Mouse (Mus musculus): ENCODE results near the gene Cd2bp2. TPM values are rescaled to one million over a fixed set of nuclear protein-coding genes. Genes with fewer than 3 reads are reported as not detected.

Cd2bp2 gene
- polyA plus RNA-seq (2012; rRNA removed) = 22.5 and 27.3 TPM in 2 replicates

DNA sequence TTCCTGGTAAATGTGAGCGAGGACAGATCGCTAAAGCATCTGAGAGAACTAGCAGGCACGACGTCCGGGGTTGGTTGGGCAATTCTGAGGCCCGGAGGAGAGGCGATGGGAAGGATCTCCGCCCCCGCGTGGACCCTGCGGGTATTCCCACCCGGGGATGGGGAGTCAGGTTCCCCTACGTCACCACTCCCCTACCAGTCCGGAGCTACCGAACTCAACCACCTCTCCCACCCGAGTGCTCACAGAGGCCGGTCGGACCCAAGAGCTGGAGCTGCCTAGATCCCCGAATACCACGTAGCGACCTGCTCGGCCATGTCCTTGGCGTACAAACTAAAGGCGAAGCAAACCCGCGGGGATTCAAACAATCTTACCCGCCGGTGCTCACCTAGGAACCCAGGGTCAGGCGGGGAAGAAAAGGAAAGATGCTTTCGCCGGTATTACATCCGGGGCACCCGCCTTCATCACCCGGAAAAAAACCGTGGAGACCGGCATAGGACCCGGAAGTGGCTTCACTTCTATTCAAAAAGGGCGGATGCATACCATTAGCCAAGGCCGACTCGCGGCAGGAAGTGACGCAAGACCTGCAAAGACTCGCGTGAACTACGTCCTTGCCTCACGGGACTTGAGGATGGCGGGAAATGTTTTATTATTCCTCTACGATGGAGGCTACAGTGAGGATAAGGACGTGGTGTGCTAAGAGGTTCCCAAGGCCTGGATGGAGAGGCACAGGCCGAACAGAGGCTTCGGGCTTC is at the start of gene Cd2bp2:
Gene Cd2bp2 (minus strand): TSS at position 507 of the 752 bp plus-strand sequence.

DNA sequence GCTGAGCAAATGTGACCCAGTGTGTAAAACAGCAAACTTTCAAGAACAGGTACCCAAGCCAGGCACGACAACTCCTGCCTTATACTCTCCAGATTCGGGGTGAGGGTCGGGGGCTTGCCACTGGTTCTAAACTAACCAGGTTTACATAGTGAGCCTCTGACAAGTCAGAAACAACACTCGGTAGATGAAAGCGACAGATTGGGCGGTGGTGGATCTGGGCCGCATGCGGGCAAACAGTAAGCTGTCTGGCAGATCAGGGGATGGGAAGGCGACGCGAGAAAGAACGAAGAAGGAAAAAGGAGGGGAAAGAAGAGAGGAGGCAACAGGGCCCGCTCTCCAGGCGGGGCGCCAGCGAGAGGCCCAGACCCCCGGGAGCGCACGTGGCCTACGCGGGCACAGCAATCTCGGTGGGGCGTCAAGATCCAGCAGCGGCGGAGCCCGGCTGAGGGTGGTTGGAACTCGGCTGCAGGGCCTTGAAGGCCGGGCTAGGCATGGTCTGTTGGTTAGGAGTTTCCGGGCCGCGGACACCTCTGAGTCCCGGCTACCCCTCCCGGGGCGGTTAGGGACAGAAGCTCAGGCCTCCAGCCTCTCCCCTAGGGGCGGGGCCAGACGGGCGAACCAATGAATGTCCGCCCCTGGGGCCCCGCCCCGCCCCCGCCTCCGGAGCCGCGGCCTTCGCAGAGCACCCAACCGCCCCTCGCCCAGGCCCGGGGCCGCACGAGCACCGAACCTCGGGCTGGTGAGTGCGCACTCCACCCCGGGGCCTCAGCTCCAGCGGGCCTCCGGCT is 48.2 kb upstream of the Cd2bp2 start, which contains the start of gene Zfp771:
Gene Zfp771 (plus strand): TSS at position 405 of the 788 bp plus-strand sequence.

DNA sequence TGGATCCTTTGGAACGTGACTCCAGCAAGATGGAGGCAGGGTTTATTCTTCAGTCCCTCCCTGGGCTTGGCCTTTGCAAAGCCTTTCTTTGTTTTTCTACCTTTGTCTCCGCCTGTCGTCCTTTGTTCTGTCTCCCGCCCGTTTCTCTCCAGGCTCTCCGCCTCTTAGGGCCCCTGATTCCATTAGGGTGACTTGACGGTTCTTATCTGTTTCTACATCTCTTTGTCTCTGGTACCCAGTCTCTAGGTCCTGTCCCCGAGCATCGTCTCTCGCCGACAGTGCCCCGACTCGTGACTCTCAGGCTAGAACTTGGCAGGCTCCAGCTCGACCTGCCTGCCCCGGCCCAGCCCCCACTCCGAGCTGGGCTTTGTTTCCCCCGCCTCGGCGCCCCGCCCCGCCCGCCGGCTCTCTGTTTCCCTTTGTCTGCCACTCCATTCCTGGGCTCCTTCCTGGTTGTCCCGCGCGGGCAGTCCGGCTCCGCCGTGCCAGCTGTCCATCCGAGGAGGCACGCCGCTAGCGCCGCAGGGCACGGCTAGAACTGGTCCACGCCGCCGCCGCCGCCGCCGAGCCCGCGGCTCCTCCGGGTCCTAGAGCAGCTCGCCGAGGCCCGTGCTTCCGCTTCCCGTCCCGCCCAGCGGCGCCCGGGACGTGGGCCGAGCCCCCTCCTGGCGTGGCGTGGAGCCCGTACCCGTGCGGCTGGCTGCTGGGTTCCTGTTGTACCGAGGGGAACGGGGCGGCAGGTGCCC is 36.9 kb upstream of the Cd2bp2 start, which contains the start of the genes Zfp553 and Sept1:
Gene Zfp553 (plus strand): TSS at position 440 of the 746 bp plus-strand sequence.
Gene Sept1 (minus strand): TSS at position 509 of the 746 bp plus-strand sequence.

DNA sequence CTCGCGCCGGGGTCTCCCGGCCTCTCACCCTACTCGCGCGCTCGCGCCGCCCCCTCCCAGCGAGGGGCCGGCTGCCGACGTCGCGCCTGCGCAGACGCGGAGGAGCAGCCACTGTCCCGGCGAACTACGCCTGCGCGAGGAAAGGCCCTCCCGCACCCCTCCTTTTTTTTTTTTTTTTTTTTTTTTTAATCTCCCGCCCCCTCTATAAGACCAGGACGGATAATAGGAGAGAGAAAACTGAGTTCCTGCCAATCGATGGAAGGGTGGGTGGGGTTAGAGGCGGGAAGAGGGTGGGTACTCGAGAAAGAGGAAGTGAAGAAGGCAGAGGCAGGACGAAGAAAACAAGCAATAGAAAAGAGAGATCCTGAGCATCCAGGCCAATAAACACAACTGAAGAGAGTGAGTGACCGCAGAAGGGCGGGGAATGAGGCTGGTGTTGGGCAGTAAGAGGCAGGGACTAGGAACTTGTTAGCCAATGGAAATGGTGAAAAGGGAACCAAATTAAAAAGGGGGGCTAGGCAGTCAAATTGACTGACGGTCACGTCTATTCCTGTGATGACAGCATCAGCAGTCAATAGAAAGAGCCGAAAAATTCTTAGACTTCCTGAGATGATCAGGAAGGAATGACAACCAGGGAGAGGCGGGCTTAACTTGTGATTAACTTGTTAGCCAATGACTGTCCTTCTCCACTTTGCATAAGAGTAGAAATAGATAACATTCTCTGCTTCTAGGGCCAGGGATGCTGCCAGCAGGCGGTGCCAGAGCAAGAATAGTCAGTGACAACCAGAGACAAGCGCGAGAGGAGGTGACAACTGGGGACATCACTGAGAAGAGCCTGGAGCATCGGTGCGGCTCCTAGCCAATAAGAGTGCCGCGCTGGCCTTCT is 12.9 kb upstream of the Cd2bp2 start, which contains the start of gene Mylpf:
Gene Mylpf (plus strand): TSS at position 338 of the 886 bp plus-strand sequence.

DNA sequence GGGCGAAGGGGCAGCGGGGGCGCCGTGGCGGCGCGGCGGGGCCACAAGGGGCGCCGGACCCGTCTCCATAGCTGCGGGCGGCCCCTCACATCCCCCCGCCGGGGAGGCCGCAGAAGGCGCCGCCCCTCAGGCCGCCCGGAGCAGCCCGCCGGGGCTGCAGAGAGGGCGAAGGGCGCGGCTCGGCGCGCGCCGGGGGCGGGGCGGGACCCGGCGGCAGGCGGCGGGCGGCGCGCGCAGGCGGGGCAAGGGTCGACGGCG is 12.4 kb upstream of the Cd2bp2 start, which contains the start of gene Tbc1d10b:
Gene Tbc1d10b (minus strand): TSS at position 174 of the 258 bp plus-strand sequence.

Other genes with a start within 250 kb of the Cd2bp2 start
- 0.18 and 0.73 TPM in 2 replicates for gene Asphd1, start 246.5 kb downstream of the Cd2bp2 start, polyA plus RNA-seq (2012; rRNA removed)
- gene Sez6l2, start 245.5 kb downstream of the Cd2bp2 start, polyA plus RNA-seq (2012; rRNA removed) = 12.3 and 14.6 TPM in 2 replicates
- gene Cdipt, start 220.1 kb downstream of the Cd2bp2 start, polyA plus RNA-seq (2012; rRNA removed) = 307 and 318 TPM in 2 replicates
- gene Cdiptos, start 220.0 kb downstream of the Cd2bp2 start, polyA plus RNA-seq (2012; rRNA removed) = 2.1 and 2.2 TPM in 2 replicates
- 82.1 and 99.8 TPM in 2 replicates for gene Mvp, start 181.4 kb downstream of the Cd2bp2 start, polyA plus RNA-seq (2012; rRNA removed)
- 2.2 and 4.7 TPM in 2 replicates for gene Pagr1b, start 179.6 kb downstream of the Cd2bp2 start, polyA plus RNA-seq (2012; rRNA removed)
- gene Pagr1a, start 178.7 kb downstream of the Cd2bp2 start, polyA plus RNA-seq (2012; rRNA removed) = 1.3 and 3.5 TPM in 2 replicates
- gene Gm42742, start 175.0 kb downstream of the Cd2bp2 start, polyA plus RNA-seq (2012; rRNA removed) = 60.7 and 61.9 TPM in 2 replicates
- gene Prrt2, start 174.8 kb downstream of the Cd2bp2 start, polyA plus RNA-seq (2012; rRNA removed) = 20.6 and 34.9 TPM in 2 replicates
- gene Maz, start 169.0 kb downstream of the Cd2bp2 start, polyA plus RNA-seq (2012; rRNA removed) = 393 and 433 TPM in 2 replicates
- 6.5 and 11.3 TPM in 2 replicates for gene Kif22, start 153.6 kb downstream of the Cd2bp2 start, polyA plus RNA-seq (2012; rRNA removed)
- gene Zg16, start 108.7 kb downstream of the Cd2bp2 start, polyA plus RNA-seq (2012; rRNA removed) = 4.6 and 8.5 TPM in 2 replicates
- 31.3 and 37.2 TPM in 2 replicates for gene AI467606, start 104.7 kb downstream of the Cd2bp2 start, polyA plus RNA-seq (2012; rRNA removed)
- 2.5 and 3.0 TPM in 2 replicates for gene Qprt, start 73.8 kb downstream of the Cd2bp2 start, polyA plus RNA-seq (2012; rRNA removed)
- gene Spn, start 58.2 kb downstream of the Cd2bp2 start, polyA plus RNA-seq (2012; rRNA removed) = 2.0 and 2.2 TPM in 2 replicates
- gene Tbc1d10b, start 12.4 kb upstream of the Cd2bp2 start, polyA plus RNA-seq (2012; rRNA removed) = 37.8 and 46.0 TPM in 2 replicates
- 0.89 and 1.2 TPM in 2 replicates for gene Mylpf, start 12.8 kb upstream of the Cd2bp2 start, polyA plus RNA-seq (2012; rRNA removed)
- gene Zfp553, start 37.0 kb upstream of the Cd2bp2 start, polyA plus RNA-seq (2012; rRNA removed) = 30.4 and 32.0 TPM in 2 replicates
- 13.9 and 22.8 TPM in 2 replicates for gene Sept1, start 37.1 kb upstream of the Cd2bp2 start, polyA plus RNA-seq (2012; rRNA removed)
- gene Zfp771, start 48.2 kb upstream of the Cd2bp2 start, polyA plus RNA-seq (2012; rRNA removed) = 290 and 471 TPM in 2 replicates
- gene Dctpp1, start 64.7 kb upstream of the Cd2bp2 start, polyA plus RNA-seq (2012; rRNA removed) = 82.3 and 102 TPM in 2 replicates
- 19.5 and 24.6 TPM in 2 replicates for gene Sephs2, start 78.0 kb upstream of the Cd2bp2 start, polyA plus RNA-seq (2012; rRNA removed)
- gene Itgal, start 100.2 kb upstream of the Cd2bp2 start, polyA plus RNA-seq (2012; rRNA removed) = 4.3 and 4.5 TPM in 2 replicates
- gene Zfp768, start 149.5 kb upstream of the Cd2bp2 start, polyA plus RNA-seq (2012; rRNA removed) = 48.6 and 54.8 TPM in 2 replicates
- 9.1 and 10.7 TPM in 2 replicates for gene Zfp747, start 180.0 kb upstream of the Cd2bp2 start, polyA plus RNA-seq (2012; rRNA removed)
- 4.5 and 4.6 TPM in 2 replicates for gene 9130019O22Rik, start 191.1 kb upstream of the Cd2bp2 start, polyA plus RNA-seq (2012; rRNA removed)
- 7.9 and 11.6 TPM in 2 replicates for gene E430018J23Rik, start 197.6 kb upstream of the Cd2bp2 start, polyA plus RNA-seq (2012; rRNA removed)
- 7.0 and 8.5 TPM in 2 replicates for gene Zfp764, start 210.8 kb upstream of the Cd2bp2 start, polyA plus RNA-seq (2012; rRNA removed)
- gene Zfp688, start 226.0 kb upstream of the Cd2bp2 start, polyA plus RNA-seq (2012; rRNA removed) = 34.3 and 36.2 TPM in 2 replicates